ENCODE assay signal across 8 mouse cellular contexts in the genomic region with DNA sequence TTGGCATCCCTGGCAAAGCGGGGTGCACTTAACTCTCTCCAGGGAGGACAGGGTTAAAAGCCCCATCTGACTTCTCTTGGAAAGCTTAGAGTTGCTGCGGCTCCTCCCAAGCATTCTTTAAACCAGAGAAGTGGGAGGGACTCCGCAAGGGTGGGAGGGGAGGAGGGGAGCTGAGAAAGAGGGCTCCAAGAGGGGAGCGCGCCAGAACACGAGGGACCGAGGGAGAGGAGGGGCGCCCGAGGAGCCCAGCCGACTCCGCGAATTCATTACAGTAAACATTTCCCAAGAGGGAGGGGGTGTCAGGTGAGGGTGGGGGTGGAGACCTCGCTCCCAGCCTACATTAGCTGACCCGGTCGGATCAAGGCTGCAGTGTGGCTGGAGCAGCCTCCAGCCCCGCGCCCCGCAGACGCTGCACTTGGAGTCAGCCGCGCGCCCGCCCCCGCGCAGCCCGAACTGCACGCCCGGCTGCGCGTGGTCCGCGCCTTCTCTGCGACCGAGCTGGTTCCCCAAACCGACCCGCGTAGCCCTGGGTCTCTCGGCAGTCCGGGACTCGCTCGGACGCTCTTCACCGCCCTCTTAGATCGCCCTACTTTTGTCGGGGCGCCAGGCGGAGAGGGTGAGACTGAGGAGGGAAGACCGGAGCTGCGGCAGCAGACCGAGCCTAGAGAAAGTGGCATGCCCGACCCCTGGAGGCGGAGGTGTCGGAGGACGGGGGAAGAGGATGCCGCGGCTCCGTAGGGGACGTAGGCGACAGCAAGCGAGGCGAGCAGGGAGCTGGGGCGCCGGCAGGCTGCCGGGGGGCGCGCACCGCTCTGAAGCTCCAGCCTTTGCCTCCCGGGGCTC. TPM values are rescaled to one million over a fixed set of nuclear protein-coding genes. Genes with fewer than 3 reads are reported as not detected.
DNase-seq lines count a peak whose midpoint lies in the region; ATAC-seq and TF ChIP-seq lines count a peak whose summit lies in the region.

No protein-coding gene starts in this region.

- peaks cover 63% of the 10 kb centered on the region for H3K27me3 ChIP-seq in forebrain, embryonic 10.5 days (ENCODE audit: poor library complexity, severe bottlenecking)
- H3K27me3 ChIP-seq in heart, embryonic 13.5 days (replicated peaks): no peaks in the 10 kb centered on the region
- H3K27me3 ChIP-seq in kidney, postnatal 0 days (ENCODE audit: insufficient read depth, low read length): 0 out of 2 replicates have a peak, but pooled peaks cover 3% of the 10 kb centered on the region
- no peaks in the 10 kb centered on the region for H3K27me3 ChIP-seq in midbrain, postnatal 0 days (ENCODE audit: insufficient read depth, low read length)

- peak overlapping the region; percentile 86 for H3K4me2 ChIP-seq in heart, embryonic 13.5 days
- H3K4me2 ChIP-seq in kidney, postnatal 0 days (ENCODE audit: low read length): peak overlapping the region; percentile 88
- H3K4me2 ChIP-seq in midbrain, postnatal 0 days (ENCODE audit: low read depth, low read length, poor library complexity, severe bottlenecking): peak overlapping the region; percentile 82

- DNase-seq in cerebellum, adult 11-12 months: peak; percentile 28
- DNase-seq in cerebellum, adult 11 months: no peak
- DNase-seq in forebrain, embryonic 10.5 days (ENCODE audit: extremely low spot score, low spot score): peak; percentile 88
- peak; percentile 97 for DNase-seq in kidney, postnatal 0 days (ENCODE audit: low spot score)
- DNase-seq in liver: peak; percentile 61
- peak; percentile 94 for DNase-seq in midbrain, postnatal 0 days (ENCODE audit: low spot score)
- DNase-seq in testis, postnatal 10 days (ENCODE audit: low spot score): peak; percentile 79

- peak overlapping the region; percentile 97 for H3K9ac ChIP-seq in heart, embryonic 13.5 days
- H3K9ac ChIP-seq in kidney, postnatal 0 days (ENCODE audit: low read depth, low read length): peak overlapping the region; percentile 80
- H3K9ac ChIP-seq in midbrain, postnatal 0 days (replicated peaks; ENCODE audit: low read length, poor library complexity, severe bottlenecking): peak overlapping the region; percentile 86

- ATAC-seq in heart, embryonic 13.5 days (ENCODE audit: extremely low read depth, insufficient number of reproducible peaks, low FRiP score, low TSS enrichment): peak; percentile 68
- ATAC-seq in kidney, postnatal 0 days (replicated peaks; ENCODE audit: low FRiP score, low read depth): peak; percentile 86
- peak; percentile 88 for ATAC-seq in midbrain, postnatal 0 days (ENCODE audit: low FRiP score)

- WGBS in forebrain, embryonic 10.5 days: under 1% methylated on average over 68 of the region's 68 CpGs
- WGBS in heart, embryonic 13.5 days: under 1% methylated on average over 65 of the region's 68 CpGs
- WGBS in kidney, postnatal 0 days: under 1% methylated on average over 68 of the region's 68 CpGs
- WGBS in midbrain, postnatal 0 days: under 1% methylated on average over 49 of the region's 68 CpGs

- TF ChIP-seq CTCF in kidney, postnatal 0 days (IDR thresholded peaks at IDR 0.05; ENCODE audit: low read depth): peak; percentile 55
- peak; percentile 56 for TF ChIP-seq CTCF in midbrain, postnatal 0 days (IDR thresholded peaks at IDR 0.05)

- H3K9me3 ChIP-seq in forebrain, embryonic 10.5 days: no peaks in the 10 kb centered on the region
- no peaks in the 10 kb centered on the region for H3K9me3 ChIP-seq in heart, embryonic 13.5 days
- H3K9me3 ChIP-seq in kidney, postnatal 0 days (replicated peaks; ENCODE audit: low read length): no peaks in the 10 kb centered on the region
- H3K9me3 ChIP-seq in midbrain, postnatal 0 days (ENCODE audit: low read length): no peaks in the 10 kb centered on the region

- H3K4me3 ChIP-seq in forebrain, embryonic 10.5 days: peak overlapping the region; percentile 78
- peak overlapping the region; percentile 77 for H3K4me3 ChIP-seq in heart, embryonic 13.5 days
- H3K4me3 ChIP-seq in kidney, postnatal 0 days (replicated peaks; ENCODE audit: low read depth, low read length): peak overlapping the region; percentile 81
- H3K4me3 ChIP-seq in midbrain, postnatal 0 days (ENCODE audit: low read depth, low read length): peak overlapping the region; percentile 90

- peak overlapping the region; percentile 93 for H3K27ac ChIP-seq in forebrain, embryonic 10.5 days
- H3K27ac ChIP-seq in heart, embryonic 13.5 days (replicated peaks): peak overlapping the region; percentile 97
- peak overlapping the region; percentile 88 for H3K27ac ChIP-seq in kidney, postnatal 0 days
- H3K27ac ChIP-seq in midbrain, postnatal 0 days (ENCODE audit: low read depth, low read length): peak overlapping the region; percentile 88

- H3K36me3 ChIP-seq in forebrain, embryonic 10.5 days (replicated peaks): no peaks in the 10 kb centered on the region
- H3K36me3 ChIP-seq in heart, embryonic 13.5 days: no peaks in the 10 kb centered on the region
- no peaks in the 10 kb centered on the region for H3K36me3 ChIP-seq in kidney, postnatal 0 days (ENCODE audit: insufficient read depth, low read length)
- no peaks in the 10 kb centered on the region for H3K36me3 ChIP-seq in midbrain, postnatal 0 days (ENCODE audit: insufficient read depth, low read length)

- H3K4me1 ChIP-seq in forebrain, embryonic 10.5 days: peaks cover 66% of the 10 kb centered on the region
- H3K4me1 ChIP-seq in heart, embryonic 13.5 days: peaks cover 37% of the 10 kb centered on the region
- H3K4me1 ChIP-seq in kidney, postnatal 0 days (replicated peaks; ENCODE audit: insufficient read depth, low read length): no peaks in the 10 kb centered on the region; the same call in none of the 2 replicates
- peaks cover 3% of the 10 kb centered on the region for H3K4me1 ChIP-seq in midbrain, postnatal 0 days (ENCODE audit: insufficient read depth, low read length)

RNA-seq across cellular contexts. Expression of gene Flrt2, which starts 3.2 kb away (rescaled TPM):
- 14.6 and 15.4 TPM in 2 replicates for polyA plus RNA-seq in forebrain, embryonic 10.5 days (2016; fragmentation: Nextera tagmentation; extraction: Ambion mirVana)
- 24.4 and 26.5 TPM in 2 replicates for polyA plus RNA-seq in heart, embryonic 13.5 days (2015; fragmentation: Nextera tagmentation; extraction: Ambion mirVana)
- polyA plus RNA-seq in kidney, postnatal 0 days (2015; fragmentation: Nextera tagmentation; extraction: Ambion mirVana): 15.6 and 15.9 TPM in 2 replicates
- total RNA-seq in midbrain, postnatal 0 days (2014; rRNA removed): 44.6 and 49.0 TPM in 2 replicates
- 12.3 and 12.8 TPM in 2 replicates for polyA plus RNA-seq in midbrain, postnatal 0 days (2015; fragmentation: Nextera tagmentation; extraction: Ambion mirVana)
